Mouse (Mus musculus) lung, postnatal 10 days (tissue): ENCODE results near the gene Nup85.
"Not testable (repeated sequence)": the region's sequence is repeated elsewhere in the genome, so short reads cannot be mapped to it uniquely, and the experiment has no call there.

Experiments
- DNase-seq: peaks from one replicate; pipeline ENCODE4 v3.0.0; 2021

The Nup85 gene

GRCm38 (mm10) chr11:115564064-115564809 lies at the start of gene Nup85:
TSS of gene Nup85 (plus strand) at chr11:115564434.
- peak; percentile 98 for DNase-seq

- no peak for DNase-seq
These were observed 49.2 kb upstream of the Nup85 start for GRCm38 (mm10) chr11:115515021-115515420.

- no peak for DNase-seq
These were observed 47.3 kb upstream of the Nup85 start for GRCm38 (mm10) chr11:115516942-115517341.

GRCm38 (mm10) chr11:115518693-115519092 lies 45.5 kb upstream of the Nup85 start:
- DNase-seq: no peak

GRCm38 (mm10) chr11:115519581-115519980 lies 44.7 kb upstream of the Nup85 start:
- no peak for DNase-seq

DNA sequence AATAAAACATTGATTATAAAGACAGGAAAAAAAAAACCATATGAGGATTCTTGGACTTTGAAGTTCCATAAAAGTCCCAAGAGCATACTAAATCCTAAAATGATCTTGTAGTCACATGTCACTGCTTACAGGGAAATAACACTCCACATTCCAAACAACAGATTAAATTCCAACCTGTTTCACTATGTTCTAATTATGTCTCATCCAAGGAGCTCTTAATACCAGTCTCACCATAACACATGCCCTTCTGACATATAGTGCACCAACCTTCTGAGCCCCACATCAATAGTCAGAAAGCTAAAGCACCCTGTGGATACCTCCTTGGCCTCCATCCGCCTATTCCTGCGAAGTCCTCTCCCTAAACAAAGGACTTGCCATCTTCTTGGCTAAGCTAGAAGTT lies 44.0 kb upstream of the Nup85 start:
- DNase-seq: no peak

GRCm38 (mm10) chr11:115521080-115521479 lies 43.2 kb upstream of the Nup85 start:
- no peak for DNase-seq

DNA sequence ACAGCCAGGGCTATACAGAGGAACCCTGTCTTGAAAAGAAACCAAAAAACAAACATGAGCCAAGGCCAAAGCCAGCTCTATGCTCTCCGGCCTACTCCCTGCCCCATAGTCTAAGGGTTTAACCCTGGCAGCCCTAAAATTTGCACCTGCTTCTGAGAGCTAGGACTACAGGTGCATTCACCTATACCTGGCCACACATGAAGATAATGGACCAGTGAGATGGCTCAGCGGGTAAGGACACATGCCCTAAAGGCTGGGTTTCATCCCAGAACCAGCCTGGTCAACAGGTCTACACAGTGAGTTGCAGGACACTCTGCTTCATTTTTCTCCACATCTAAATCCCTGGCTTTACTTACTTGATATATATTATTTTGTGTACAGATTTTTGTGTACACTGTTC lies 42.0 kb upstream of the Nup85 start:
- DNase-seq: no peak

- no peak for DNase-seq
These were observed 41.5 kb upstream of the Nup85 start for GRCm38 (mm10) chr11:115522703-115523102.

DNA sequence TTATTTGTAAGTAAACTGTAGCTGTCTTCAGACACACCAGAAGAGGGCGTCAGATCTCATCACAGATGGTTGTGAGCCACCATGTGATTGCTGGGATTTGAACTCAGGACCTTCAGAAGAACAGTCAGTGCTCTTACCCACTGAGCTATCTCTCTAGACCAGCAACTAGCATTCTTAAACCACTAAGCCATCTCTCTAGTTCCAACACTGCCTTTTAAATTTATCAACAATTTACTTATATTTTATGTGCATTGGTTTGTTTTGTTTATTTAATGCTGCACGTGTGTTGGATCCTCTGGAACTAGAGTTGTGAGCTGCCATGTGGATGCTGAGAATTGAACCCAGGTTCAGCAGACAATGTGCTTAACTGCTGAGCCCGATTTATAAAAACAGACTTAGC lies 37.8 kb upstream of the Nup85 start:
- DNase-seq: not testable (repeated sequence)

GRCm38 (mm10) chr11:115534759-115535371 lies 29.4 kb upstream of the Nup85 start:
- no peak for DNase-seq

DNA sequence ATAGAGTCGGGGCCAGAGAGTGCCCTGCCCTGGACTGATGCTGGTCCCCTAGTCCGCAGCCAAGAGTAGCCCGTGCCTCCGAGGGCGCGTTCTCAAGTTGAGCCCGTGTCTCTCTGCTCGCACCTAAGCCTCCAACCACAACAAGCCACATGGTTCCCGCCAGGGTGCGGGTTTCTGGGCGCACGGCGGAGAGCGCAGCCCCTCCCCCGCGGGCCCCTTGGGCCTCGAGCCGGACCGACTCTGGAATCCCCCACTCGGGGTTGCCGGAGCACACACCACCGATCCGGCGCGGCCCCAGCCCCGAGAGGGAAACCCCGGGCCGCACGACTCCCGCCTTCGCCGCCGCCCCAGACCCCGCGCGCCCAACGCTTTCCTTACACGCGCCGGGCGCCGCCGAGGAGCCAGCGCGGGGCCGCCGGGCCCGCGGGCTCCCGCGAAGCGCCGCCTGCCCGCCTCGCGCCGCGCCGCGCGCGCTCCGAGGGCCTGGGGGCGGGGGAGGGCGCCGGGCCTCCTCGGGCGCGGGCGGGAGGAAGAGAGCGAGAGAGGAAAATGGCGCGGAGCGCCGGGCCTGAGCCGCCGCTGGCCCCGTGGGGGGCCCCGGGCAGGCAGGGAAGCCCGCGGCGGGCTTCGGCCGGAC lies 28.7 kb upstream of the Nup85 start:
- peak; percentile 78 for DNase-seq

- DNase-seq: peak; percentile 99
These were observed 28.1 kb upstream of the Nup85 start, which contains the start of gene Sumo2 for GRCm38 (mm10) chr11:115536038-115536681. TSS of gene Sumo2 (minus strand) at chr11:115536276.

GRCm38 (mm10) chr11:115536856-115537568 lies 27.2 kb upstream of the Nup85 start:
- no peak for DNase-seq

GRCm38 (mm10) chr11:115538045-115538444 lies 26.2 kb upstream of the Nup85 start:
- DNase-seq: no peak

DNA sequence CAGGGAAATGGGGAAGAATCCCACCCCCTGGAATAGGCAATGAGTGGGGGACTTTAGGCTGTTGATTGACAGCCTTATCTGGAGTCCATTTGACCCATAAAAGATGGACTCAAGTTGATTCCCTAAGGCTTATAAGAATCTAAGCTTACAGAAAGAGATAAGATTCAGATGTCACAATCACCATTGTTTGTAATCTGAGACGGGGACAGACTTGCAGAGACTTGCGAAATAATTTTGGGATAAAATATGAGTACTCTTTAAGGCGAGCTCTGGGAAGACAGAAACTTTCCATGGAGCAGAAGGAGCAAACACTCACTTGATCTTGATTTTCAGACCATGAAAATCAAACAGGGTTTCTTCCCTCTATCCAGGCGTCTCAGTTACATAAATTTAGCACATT lies 20.7 kb upstream of the Nup85 start:
- no peak for DNase-seq

GRCm38 (mm10) chr11:115552783-115553182 lies 11.5 kb upstream of the Nup85 start:
- DNase-seq: no peak

DNA sequence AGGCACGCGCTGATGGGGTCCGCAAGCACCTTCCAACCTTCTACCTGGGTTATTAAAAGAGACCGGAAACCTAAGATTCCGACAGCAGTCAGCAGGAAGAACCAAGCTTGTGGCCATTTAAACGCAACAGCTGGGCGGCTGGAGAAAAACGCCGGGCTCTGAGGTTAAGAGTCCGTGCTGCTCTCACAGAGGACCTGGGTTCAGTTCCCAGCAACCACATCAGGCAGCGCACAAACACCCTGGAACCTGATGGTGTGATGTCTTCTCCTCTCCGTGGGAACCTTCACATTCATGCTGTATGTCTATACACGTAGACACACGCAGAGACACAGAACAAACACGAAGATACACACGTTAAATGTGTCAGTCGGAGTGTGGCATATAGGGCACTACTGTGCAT lies 8.5 kb upstream of the Nup85 start:
- no peak for DNase-seq

DNA sequence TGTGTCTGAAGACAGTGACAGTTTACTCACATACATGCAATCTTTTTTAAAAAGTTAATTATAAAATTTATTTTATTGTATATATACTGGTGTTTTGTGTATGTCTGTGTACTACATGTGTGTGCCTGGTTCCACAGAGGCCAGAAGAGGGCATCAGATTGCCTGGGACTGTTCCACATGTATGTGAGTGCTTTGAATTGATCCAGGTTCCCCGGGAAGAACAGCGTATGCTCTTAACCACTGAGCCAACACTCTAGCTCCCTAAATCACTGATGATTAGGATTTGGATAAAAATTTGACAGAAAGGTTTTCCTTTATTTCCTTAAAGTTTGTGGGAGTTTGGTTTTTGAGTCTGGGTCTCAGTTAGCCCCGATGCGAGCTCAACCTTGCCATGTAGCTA lies 828 bp upstream of the Nup85 start:
- no peak for DNase-seq

GRCm38 (mm10) chr11:115564961-115565360 lies 727 bp downstream of the Nup85 start:
- DNase-seq: no peak

GRCm38 (mm10) chr11:115579080-115579479 lies 14.8 kb downstream of the Nup85 start:
- no peak for DNase-seq

DNA sequence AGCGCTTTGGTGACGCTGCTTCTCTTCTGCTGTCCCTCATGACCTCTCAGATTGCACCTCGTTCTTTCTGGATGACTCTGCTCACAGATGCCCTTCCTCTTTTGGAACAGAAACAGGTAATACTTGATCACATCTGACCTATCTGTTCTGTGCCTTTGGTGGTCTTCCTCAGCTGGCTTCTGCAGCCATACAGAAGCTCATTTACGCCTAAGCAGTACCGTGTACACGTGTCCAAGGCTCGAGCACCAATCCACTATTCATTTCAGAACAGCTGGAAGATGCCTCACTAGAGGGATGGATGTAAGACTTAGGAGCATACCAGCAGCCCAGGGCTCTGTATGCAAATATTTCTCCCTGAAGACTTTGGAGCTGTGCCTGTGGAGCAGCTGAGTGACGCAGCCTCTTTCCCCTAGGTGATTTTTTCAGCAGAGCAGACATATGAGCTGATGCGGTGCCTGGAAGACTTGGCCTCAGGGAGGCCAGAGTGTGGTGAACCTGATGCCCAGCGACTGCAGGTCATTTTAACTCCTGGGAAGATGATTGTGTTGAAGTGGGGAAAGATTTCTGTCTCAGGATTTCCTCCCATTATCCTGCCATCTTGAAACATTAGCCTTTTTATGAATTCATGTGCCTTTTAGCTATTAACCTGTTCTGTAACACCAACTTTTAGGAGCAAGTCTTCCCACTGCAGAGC lies 18.8 kb downstream of the Nup85 start:
- no peak for DNase-seq
